Mouse (Mus musculus) c-Kit-positive CD71-positive TER-119-positive erythroid progenitor cells, embryonic 14.5 days (primary cell): Measurements from ENCODE around the gene Mcu.

Experiments
- DNase-seq: peaks from one replicate; pipeline ENCODE4 v3.0.0-alpha.2; 2013; ENCODE audit warnings: low spot score

The Mcu gene

DNA sequence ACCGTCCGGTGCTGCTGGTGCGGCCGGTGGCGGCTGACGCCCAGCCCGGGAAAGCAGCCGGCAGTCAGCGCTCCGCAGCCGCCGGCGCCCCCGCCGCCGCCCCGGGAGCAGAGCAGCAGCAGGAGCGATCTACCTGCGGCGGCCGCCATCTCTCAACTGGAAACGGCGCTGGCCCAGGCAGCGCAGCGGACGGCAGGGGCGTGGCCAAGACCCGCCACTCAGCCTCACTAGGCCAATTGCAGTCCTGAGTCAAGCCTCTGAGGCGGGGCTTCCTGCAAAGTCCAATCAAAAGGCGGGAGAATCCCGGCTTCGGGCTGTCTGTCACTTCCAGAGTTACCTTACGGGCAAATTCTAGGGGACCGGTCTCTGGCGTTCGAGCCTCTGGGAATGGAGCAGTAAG lies at the start of gene Mcu:
Gene Mcu, minus strand, starts transcription at position 171 of the 400 bp plus-strand sequence.
- DNase-seq, result peak; percentile 90

DNA sequence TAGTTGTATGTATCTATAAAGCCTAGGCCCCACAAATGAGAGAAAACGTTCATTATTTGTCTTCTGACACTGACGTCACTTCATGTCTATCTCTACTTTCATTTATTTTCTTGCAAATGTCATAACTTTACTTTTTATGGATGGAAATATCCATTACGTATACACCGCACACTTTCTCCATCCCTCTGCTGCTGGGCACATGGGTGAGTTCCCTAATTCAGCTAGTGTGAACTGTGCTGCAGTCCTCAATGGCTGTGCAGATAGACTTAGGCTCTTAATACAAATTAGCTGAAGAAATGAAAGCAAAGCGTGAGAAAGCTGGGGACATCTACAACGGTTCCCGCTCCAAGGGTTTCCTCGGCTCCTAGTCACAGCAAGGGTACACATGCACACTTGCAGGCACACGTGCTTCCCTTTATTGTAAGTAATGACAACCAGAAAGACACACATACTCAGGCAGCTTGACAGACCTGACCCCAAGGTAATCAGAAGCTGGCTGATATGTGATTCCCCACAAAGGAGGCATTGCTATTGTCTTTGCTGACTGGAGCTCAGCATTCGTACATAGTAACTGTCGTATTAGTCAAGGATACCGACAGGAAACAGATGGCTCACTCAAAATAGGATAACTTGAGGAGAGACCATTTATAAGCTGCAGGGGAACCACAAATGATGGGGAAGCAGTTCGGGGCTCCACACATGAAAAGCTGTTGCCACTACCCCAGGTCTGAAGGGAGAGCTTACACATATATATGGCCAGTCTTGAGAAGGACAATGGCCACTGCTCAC lies 49.2 kb upstream of the Mcu start:
- no peak for DNase-seq

DNA sequence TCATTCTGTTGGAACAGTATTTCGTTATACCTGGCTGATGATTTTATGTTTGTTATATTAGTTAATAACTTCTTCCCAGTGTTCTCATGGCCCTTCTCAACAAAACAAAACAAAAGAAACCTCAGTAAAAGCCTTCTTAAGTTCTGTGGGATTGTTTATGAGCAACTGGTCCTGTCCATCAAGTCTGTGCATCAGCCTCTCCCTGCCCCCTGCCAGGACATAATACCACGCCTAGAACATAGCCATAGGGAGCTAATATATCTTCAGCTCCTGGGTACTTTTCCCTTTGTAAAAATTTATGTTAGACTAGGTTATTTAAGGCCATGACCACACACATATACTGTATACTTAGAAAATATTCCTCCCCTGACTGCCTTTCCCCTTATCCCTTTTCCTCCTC lies 48.3 kb upstream of the Mcu start:
- DNase-seq, result no peak

DNA sequence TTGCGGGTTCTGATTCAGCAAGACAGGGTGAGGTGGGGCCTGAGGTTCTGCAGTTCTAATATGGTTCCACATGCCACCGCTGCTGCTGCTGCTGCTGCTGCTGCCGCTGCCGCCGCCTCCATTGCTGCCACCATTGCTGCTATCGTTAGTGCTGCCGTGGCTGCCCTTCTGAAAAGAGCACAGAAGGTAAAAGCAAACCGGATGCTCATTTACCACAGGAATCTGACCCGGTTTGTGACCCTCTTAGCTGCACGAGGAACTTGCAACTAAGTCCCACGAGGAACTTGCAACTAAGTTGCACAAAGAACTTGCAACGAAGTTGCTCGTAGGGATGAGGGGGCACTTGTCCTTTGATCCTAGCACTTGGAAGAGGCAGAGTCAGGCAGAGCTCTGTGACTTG lies 40.3 kb upstream of the Mcu start:
- DNase-seq, result no peak

DNA sequence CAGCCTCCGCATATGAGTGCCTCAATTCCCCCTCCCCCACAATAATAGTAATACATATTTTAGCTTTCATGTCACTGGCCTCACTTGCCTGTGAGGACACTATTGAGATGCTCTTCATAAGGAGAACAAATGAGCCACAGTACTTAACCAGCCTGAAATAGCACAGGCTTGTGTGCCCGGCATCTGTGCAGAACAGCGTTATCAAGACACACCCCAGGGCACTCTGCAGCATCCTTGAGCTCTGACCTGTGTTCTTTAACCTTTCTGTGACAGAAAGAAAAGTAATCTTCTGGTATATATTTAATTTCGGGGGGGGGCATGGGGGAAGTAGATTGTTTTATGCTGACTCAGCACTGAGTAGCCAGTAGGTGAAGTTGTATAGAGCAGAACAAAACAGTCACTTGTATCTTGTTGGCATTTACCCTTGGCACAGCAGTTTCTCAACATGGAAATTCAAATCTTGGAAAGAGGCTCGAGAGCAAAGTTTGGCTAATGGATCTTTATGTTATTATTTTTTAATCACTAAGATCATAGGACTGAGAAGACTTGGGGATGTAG lies 30.4 kb upstream of the Mcu start:
- no peak for DNase-seq

DNA sequence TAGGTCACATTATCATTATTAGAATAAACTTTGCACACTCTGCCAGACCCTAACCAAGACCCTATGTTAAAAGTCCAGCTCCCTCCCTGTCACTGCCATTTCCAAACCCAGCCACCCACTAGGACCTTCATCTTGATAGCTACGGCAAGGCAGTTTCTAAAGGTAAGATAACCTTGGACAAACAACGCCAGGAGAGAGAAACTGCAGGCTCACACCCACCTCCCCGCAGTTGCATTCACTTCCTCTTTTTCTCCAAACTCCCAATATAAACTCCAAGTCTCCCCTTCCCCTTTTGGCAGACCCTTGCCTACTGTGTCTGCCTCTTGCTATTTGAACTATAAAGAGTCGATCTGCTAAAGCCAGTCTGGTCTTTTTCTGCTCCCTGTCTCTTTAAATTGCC lies 28.7 kb upstream of the Mcu start:
- DNase-seq, result no peak

DNA sequence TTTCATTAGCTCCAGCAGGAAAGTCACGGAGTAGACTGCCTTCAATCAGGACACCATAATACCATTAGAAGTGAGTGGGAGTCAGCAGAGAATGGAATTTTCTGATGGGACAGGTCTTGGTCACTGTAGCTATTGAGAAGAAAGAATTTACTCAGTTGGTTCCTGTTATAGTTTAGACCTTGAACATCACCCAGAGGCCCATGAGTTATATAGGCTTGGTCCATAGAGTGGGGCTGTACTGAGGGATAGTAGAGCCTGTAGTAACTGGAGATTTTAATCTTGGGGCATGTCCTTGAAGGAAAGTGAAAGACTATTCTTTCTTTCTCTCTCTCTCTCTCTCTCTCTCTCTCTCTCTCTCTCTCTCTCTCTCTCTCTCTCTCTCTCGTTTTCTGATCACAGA lies 28.2 kb upstream of the Mcu start:
- no peak for DNase-seq

DNA sequence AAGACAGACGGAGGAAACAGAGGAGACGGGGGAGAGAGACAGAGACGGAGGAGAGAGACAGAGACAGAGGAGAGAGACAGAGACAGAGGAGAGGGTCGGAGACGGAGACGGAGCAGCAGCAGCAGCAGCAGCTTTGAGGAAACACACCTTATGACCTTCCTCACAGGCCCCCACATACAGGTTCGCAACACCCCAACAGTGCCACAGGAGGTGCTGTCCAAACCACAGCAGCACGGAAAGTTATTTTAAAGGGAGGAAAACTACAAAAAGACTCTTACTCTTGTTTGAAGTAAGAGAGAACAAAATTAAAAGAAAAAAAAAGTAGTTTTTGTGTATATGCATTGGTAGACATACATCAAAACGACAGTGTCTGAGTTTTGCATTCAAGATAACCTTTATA lies 27.2 kb upstream of the Mcu start:
- DNase-seq, result no peak

DNA sequence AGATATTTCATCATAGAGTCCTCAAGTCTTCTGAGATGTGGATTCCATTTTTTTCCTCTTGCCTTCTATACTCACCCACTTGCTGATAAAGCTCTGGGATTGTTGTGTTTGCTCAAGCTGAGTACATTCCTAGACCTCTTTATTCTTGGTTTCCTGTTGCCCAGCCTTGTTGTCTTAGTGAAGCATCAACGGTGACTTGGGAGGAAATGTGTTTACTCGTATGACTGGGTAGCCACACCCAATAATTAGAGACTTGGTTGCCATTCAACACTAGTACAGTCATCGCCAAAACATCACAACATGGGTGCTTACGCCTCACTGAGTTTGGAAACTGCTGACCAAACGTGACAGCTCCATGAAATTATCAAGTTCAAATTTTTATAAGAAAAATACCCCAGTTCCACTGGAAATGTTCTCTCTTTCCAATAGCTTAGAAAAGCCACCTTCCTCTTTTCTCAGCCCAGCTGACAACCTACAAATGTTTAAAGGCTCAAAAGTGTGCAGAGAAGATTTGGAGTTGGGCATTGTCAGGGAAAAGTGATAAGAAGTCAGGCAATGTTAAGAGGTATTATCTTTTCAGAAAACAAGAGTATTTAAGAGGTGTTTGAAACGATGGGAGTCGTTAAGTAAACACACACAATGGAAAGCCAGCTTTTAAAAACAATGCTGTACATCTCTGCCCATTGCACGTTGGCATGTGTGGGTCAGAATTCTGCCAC lies 26.3 kb upstream of the Mcu start:
- DNase-seq, result no peak

DNA sequence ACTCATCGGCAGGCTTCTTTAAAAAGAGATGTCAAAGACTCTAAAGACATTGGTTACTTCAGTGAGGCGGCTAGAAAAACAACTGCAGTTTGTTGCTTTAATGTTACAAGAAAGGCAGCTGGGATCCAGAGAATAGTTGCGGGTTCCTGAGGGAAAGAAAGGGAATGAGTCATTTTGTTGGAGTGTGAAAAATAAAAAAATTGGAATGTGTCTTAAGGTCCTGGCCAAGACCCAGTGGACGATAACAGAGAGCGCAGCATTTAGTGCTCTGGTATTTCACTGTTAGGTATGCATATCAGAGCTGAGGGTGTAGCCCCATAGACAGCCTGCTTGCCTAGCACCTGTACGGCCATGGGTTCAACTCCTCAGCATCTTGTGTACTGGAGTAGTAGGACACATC lies 22.1 kb upstream of the Mcu start:
- no peak for DNase-seq

DNA sequence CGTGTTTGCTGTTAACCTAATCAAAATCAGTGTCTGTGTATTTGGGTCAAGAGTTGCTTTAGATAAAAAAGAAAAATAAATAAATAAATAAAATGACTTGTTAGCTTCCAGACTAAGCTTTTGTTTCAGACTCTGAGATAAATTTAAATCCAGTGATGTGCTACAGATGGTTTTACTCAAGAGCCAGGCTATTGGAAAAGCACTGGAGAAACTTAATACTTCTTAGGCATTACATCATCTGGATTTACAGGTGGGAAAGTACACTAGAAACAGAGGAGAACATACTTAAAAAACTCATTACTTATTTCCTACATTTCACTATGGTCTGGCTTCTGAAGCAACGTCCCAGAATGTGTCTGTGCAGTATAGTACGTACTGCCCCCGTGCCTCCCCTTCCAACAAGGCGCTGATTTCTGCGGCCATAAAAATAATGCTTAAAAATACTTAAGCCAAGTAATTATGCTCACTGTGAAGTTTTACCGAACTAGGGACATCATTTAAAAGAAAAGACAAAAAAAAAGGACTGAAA lies 21.2 kb upstream of the Mcu start:
- no peak for DNase-seq

DNA sequence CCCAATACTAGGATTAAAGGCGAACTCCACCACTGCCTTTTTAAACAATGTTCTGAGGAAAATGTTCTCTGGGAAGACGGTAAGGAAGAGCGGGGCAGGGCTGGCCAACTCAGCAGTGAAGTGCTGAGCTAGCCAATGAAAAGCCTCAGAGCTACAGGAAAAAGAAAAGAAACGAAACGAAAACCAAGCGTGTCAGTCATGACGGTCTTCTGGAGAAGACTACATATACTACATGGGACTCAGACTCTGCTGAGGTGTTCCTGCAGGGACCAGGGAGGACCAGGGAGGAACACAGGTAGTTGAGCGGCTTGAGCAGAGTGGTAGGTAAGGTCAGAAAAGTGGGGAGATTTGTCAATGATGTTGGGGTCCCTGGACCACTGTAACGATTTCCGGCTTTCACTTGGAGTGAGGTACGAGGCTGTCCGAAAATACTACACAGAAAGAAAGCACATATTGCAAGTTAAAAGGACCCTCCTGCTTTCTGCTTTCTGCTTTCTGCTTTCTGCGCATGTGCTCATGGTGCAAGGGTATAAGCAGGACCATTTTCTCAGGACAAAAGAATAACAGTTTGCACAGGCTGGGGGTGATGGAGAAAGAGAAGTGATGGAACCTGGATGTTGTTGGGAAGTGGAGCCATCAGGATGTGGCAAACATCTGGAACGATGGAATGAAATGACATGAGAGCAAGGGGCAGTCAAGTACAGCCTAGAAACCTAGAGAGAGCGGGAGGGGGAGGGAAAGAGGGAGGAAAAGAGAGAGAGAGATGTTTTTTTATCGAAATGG lies 20.4 kb upstream of the Mcu start:
- no peak for DNase-seq

DNA sequence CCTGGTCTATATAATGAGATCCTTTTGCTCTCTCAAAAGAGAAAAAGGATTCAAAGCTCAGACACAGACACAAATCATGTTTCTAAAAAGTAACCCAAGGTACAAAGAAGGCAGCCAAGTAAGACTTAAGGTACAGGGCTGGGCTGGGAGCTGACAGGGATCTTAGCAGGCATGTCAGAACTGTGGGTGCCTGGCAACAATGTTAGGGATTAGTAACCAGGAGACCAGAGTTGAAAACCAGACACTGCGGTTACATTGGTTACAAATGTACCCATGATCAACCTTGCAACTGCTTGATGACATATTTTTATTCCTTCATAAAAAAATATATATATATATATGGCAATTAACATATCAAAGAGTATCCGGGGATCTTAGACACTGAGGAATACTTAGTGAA lies 19.6 kb upstream of the Mcu start:
- no peak for DNase-seq

DNA sequence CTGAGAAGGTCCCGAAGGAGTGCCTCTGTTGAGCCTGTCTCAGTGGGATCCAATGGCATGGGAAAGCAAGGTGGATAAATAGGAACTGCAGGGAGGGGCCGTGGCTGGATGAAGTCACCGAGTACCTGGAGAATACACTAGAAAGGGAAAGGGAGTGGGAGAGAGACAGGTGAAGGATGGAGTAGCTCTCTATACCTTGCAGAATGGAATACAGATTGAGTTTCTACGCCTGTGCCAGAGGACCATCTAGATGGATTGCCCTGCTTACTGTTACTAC lies 13.0 kb upstream of the Mcu start:
- no peak for DNase-seq

DNA sequence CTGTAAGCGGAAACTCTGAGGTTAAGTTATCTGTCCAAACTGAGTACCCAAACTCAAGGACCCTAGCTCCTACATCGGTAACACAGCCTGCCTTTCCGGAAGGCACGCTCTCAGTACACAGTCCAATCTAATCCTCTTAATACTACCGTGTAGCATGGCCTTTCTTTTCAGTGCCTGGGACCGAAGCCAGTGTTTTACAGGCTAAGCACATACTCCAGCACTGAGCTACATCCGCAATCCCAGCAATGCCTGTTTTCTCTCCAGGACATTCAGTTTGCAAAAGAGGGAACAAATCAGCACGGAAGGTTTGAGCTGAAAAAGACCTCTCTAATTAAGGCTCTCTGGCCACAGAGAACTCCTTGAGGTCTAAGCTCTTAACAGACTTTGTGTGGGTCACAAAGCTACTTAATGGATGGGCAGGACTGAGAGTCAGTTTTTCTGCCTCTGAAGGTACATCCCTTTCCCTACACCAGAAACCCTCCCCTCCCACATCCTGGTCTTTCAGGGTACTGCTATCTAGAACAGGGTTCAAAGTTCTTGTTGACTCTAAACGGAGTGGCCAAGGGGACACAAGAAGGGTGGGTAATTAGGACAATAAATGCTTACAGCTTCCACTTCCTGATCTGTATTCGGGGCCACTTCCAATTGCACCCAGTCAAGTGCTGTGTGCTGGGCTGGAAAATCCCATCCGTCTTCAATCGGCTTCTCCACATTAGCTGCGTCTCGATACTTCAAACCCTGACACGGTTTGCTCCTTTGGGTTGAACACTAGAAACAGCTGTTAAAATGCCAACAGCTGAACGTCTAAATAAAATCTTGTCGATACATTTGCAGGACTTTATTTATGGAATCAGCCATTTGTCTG lies 12.4 kb upstream of the Mcu start:
- DNase-seq, result no peak

DNA sequence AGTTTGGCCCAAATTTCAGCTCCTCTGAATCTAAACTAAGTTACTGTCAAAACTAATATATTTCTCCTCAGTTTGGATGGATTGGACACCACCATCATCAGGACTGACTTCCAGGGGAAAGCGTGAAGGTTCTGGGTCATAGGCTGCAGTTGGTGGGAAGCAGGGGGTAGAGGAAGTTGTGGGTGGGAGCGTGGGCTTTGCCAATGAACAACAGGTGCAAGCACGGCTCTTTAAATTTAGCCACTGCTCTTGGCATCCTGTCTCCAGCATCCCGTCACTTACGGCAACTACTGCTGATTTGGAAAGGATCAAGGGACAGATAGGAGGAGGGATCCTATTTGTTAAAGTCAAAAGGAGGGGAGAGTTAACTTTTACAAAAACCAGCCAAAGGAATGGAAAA lies 7.0 kb upstream of the Mcu start:
- no peak for DNase-seq

DNA sequence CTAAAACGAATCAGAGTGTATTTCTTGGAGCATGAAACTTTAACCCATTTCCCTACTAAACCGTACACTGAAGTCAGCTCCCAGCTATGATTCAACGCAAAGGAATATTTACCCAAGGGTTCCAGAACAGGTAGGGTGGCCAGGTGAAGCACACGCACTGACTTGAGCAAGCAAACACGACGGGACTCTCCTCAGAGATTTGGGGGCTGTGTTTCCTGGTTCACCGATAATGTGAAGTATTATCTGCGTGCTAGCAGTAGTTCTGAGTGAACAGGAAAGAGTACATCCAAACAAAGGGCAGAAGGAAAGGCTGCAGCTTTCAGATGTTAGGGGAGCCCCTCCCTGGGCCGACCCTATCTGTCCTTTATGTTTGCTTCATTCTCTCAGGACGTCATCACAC lies 4.9 kb upstream of the Mcu start:
- DNase-seq, result no peak

DNA sequence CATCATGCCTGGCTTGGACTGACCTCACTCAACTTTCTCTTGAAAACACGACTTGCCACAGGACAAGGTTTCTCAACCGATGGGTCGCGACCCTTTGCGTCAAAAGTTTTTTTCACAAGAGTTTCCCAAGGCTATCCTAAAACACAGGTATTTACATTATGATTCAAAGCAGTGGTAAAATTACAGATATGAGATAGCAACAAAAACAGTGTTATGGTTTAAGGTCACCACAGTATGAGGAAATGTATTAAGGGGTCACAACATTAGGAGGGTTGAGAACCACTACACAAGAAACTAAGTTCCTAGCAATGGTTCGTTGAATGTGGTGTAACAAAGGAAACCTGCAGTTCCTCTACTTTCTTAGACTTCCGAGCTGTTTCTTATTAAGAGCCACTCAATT lies 1.3 kb upstream of the Mcu start:
- no peak for DNase-seq

DNA sequence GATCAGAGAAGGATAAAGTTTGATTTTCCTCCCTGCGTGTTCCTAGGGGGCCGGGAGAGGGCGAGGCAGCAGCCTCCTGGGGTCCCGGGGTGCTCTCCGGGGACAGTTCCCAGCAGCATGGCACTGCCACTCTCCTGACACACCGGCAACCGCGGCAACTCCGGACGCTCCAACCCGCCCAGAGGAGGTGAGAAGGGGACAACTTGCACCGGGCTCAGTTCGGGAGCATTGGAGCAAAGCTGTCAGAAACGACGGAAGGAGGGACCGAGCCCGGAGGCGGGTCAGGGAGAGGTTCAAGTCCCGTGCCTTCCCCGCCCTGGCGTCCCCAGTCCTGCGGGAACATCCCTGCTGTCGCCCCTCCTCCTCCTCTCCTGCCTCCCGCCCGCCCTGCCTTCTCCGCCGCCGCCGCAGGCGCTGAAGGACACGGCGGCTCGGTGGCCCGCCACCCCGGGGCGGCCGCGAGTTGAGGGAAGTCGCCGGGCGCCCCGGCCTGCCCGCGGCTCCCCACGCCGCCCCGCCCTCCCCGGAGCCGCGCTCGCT lies 441 bp downstream of the Mcu start, which contains the start of gene Gm10322:
Gene Gm10322, plus strand, starts transcription at position 83 of the 540 bp plus-strand sequence.
- peak; percentile 45 for DNase-seq

DNA sequence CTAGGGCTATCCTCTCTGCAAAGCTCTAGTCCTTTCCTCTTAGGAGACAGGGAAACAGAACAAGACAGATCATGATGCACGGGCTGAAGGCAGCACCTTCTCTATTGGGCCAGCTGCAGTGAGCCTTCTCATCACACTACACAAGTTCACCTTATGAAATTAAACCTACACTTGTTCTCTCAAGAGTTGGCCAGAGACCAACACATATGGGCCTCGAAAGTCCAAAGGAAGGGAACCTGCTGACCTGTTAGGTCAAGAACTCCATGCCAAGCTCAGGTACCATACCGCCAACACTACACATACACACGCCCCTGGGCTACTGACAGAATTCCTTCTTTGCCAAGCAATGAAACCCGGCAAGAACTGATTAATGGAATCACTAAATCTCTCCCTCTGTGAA lies 1.1 kb downstream of the Mcu start:
- no peak for DNase-seq

DNA sequence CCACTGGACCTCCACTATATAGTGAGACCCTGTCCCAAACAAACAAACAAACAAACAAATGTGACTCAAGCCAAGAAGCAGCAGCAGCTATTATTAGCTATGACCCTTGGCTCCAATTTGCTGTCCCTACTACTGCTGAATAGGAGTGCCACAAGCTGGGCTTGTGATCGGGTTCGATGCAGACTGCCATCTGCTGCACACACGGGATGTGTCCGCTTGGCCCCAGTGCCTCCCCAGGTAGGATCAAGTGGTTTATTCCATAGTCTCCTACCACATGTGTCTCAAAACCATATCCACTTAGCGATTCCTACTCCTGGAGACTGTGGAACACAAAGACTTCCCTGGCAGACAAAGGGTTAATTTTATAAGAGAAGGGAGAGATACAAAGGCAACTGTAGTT lies 2.4 kb downstream of the Mcu start:
- DNase-seq, result no peak
